Mouse (Mus musculus) thymus, postnatal 25 days (tissue): ENCODE data around the gene Aldh4a1.

Source experiments
- DNase-seq: peaks from one replicate; pipeline ENCODE4 v3.0.0; 2022

The Aldh4a1 gene

DNA sequence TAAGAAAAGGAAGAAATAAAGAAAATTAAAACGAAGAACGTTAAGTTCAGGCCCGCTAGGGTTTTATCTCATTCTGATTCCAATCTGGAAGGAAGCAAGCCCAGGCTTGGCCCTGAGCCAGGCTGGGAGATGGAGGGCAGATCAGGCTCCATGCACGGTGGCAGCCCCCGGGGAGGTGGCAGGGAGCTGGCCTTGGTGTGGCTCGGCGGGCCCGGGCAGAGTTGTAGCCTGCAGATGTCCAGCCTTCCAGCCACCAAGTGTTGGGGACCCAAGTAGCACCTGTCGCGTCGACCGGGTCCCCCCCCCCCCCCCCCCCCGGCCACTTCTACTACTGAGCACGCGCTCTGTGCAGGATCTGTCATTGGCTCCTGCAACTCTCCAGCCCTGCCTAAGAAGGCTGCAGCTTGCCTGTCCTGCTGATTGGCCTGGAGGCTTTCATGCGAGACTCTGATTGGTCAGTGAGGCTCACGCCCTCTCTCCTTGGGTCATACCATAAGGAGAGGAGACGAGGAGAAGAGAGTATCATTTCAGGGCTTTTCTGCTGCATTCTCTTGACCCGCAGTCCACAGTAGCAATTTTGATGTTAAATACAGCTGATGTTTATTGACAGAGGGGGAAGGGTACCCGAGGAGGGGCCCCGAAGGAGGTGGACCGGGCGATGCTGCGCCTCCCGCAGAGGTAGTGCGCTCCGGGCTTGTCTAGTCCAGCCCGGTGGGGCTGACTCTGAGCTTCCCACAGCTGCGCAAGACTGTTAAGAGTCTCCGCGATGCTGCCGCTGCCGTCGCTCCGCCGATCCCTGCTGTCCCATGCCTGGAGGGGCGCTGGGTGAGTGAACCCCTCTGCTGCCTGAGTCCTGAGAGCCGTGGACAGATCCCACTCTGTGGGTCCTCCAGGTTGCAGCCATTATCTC lies at the start of gene Aldh4a1:
Gene Aldh4a1 (plus strand): TSS at position 494 of the 910 bp plus-strand sequence.
- peak; percentile 85 for DNase-seq

DNA sequence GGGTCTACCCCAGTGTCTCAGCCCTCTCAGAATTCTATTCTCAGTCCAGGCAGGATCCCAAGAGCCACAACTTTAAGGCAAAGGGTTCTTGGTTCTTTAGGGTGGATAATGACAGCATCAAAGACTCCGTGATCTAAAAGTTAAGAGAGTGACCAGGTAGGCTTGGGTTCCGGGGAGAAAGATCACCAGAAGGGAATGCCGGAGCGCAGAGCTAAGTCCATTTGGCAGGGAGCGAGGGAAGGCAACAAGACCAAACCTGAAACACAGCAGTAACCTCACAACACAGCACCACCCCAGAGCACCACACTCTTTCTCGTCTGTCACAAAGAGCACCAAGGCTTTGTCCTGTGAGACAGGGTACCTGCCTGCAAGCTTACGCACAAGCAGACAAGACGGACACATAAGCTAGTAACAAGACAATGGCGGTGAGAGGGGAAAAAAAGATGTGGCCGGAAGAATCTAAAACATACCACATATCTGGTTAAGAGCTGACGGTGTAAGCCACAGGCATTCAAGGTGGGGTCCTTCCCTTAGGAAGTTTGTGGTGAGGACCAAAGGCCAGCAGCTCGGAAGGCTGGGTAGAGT lies 49.6 kb upstream of the Aldh4a1 start:
- no peak for DNase-seq

DNA sequence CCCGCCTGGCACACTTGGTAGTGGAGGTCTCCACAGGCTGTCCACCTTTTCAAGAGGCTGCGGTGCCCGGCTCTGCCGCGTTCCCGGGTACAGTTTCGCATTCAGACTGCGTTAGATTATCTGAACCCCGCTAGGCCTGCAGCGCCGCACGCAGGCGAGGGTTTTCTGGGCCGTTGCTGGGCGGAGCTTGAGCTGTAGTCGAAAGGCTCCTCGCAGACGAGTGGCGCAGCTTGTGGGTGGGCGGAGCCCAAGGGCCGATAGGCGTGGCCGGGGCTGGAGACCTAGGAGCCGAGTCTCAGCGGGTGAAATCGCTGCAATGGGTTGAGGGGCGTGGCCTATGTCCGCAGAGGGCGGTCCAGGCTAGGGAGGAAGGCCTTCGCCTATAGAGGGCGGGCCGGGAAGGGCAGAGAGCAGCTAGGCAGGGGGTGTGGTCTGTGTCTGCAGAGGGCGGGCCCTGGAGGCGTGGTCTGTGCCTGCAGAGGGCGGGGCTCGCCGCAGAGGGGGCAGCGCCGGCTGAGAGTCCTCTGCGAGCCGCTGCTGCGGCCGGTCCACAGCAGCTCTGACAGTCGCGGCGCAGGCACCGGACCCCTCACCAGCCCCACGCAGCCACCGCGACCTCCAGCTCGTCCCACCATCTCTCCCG lies 48.4 kb upstream of the Aldh4a1 start:
- DNase-seq = peak; percentile 99

DNA sequence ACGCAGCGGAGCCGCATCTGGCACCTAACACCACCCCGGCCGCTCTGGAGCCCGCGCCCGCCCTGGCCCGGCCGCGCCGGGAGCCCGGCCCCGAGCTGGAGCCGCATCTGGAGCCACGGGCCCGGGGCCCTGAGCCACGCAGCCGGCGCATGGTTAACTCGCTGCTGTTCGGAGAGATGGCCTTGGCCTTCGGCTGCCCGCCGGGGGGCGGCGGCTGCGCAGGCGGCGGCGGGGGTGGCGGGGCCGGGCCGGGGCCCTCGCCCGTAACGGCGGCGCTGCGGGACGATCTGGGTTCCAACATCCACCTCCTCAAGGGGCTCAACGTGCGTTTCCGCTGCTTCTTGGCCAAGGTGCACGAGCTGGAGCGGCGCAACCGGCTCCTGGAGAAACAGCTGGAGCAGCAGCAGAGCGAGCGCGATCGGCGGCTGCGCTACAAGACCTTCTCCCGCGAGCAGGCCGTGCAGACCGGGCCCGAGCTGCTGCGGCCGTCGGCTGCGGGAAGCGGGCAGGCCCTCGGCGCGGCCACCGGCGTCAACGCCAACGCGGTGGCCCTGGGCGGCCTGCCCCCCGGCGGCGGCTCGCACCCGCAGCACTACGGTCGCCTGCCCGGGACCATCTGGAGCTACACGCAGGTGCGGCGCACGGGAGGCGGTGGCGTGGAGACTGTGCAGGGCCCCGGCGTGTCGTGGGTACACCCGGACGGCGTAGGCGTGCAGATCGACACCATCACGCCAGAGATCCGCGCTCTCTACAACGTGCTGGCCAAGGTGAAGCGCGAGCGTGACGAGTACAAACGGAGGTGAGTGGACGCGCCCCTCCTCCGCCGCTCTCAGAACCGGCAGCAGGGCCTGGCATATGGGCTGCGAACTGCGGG lies 47.6 kb upstream of the Aldh4a1 start:
- peak; percentile 59 for DNase-seq

DNA sequence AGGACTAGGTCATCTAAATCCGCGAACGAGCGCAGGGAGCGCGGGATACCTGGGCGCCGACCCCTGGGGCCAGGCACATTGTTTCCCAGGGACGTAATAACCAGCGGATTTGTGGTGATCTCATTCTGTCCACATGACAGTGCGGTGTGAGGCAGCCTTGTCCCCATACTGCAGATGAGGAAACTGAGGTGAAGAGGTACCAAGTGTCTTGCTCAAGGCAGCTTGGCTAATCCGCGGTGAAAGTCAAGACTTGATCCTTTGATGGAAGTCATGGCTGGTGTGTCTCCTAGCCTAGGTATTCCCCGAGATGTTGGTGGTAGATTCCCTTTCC lies 47.0 kb upstream of the Aldh4a1 start:
- no peak for DNase-seq

DNA sequence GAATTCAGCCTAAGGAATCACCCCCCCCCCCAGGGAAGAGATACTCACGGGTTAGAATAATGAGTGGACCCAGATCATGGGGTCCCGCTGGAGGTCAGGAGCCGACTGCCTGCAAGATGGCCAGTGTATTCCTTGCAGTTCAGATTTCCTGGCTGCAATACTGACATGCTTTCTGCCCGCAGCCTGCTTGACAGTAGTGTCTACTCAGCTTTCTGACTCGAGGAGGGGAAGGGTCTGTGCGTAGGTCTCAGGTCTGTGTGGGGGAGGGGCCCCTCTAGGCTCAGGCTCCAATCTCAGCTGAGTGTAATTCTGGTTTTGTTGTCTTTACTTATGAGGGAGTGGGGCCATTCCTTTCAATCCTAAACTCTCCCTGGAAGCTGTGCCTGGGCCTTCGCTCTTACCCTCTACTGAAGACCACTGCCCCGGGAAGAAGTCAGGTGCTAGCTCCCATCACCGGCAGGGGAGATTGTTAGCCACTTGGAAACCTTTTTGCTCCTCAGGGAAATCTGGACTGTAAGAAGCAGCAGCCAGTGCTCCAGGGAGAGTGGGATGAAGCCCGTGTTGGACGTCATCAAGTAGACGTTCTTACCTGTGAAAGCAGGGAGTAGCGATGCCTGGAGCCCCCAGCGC lies 46.3 kb upstream of the Aldh4a1 start:
- no peak for DNase-seq

DNA sequence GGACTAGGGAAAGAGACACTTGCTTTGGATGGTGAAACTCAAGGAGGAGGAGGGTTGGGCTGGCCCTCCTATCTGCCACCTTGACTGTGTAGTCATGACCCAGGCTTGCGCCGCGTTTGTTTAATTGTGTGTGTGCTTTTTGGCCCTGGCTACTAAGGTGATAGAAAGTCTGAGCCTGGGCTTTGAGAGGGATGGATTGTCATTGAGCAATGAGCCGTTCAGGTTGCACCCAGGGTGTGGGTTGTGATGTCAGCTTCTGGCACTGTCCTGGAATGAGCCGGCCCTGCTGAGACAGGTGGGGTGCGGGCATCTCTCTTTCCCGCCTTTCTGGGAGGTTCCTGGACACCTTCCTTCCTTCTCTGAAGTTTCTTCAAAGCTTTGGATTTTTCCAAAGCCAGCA lies 45.7 kb upstream of the Aldh4a1 start:
- no peak for DNase-seq

DNA sequence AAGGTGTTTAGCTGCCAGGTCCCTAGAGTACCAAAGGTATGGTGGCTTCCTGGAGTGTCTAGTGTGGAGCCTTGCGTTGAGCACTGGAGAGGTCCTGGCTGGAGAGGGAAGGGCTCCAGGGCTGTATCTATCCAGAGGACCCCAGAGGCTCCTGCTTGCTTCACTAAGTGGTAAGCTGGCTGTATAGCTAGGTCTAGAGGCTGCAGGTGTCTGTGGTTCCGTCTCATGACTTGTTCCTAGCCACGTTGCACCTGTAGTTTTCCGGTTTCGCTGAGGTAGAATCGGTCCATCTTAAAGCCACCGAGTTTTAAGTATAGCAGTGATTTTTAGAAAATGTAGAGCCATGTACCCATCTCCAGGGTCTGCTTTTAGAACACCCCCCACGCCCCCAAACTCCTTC lies 44.3 kb upstream of the Aldh4a1 start:
- no peak for DNase-seq

DNA sequence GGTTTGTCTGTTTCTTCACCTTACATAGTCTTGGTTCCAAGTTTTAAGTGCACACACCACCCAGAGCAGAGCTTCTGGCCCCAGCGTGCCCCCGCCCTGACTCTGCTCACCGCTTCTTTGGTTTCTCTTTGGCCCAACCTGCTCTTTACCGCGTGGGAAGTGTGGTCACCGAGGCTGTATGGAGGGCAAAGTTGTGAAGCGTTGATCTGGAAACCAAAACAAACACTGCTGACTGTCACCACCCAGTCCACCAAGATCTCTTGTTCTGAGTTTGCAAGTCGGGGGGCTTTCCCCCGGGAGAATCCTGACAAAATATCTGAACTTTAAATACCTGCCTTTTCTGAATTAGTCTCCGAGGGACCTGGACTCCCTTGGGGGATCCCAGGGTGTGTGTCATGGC lies 43.7 kb upstream of the Aldh4a1 start:
- DNase-seq = no peak

DNA sequence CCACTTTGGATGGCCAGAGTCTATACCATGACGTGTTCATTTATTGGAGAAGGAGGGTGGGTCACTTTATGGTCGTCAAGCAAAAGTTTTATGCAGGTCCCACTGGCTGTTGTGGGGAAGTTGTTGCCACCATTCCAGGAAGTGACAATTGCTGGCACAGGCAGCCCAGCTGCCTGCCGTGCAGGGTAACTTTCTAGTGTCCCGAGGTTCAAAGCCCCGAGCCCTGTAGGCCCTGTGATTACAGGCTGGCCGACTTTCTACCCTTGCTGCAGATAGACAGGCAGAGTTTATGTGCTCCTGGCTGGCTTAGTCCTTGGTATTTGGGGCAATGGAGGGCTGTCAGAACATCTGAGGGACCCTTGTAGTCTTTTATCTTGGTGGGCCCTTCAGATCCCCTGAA lies 43.2 kb upstream of the Aldh4a1 start:
- no peak for DNase-seq

DNA sequence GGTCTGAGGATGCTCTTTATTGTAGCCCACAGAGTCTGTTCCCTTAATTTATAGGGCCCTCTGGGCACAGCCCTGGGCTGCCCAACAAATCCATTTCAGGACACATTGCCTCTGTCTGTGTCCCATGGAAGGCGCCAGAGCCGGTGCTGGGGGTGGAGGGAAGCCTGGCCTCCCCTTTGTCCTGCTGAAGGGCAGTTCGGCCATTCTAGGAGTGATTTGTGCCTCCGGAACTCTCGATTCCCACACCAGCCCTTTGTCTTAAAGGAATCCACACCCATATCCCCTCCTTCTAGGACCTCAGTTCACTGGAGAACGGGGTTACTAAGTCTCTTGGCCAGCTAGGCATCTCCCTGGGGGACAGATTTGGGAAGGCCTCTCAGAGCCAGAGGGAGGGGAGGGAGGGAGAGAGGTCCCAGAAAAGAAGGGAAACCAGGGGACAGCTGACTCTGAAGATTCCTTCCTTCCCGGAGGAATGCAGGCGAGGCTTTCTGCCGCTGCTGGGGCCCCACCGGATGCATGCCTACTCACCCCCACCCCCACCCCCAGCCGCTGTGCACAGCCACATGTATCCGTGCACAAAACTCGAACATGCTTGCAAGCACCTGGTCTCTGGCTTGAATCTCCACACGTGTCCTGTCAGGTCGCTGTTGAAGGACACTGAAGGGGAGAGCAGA lies 41.9 kb upstream of the Aldh4a1 start:
- no peak for DNase-seq

DNA sequence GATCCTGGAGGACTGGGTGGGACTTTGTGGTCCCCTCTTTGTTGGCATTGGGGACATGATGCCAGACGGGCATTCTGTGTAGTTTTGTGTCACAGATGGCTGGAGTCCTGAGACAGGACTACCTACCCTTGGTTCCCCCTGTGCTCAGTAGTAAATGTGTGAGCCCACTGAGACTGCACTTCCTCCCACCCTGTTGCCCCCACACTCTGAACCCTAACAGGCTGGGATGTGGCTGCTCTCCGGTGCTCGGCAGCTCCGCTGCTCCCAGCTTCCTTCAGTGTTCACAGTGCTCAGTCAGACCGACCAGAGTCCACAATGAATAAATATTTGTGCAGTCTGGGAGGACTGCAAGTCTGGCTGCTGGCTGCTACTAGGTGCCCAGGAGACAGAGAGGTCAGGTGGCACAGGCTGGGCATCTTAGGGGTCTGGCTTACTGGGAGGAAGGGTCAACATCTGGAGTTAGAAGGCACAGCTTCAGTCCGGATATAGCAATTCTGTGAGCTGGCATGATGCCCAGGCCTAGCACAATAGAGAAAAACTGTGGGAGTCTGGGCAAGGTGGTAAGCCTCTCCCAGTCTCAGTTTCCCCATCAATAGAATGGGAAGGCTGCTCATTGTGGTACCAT lies 41.1 kb upstream of the Aldh4a1 start:
- no peak for DNase-seq

DNA sequence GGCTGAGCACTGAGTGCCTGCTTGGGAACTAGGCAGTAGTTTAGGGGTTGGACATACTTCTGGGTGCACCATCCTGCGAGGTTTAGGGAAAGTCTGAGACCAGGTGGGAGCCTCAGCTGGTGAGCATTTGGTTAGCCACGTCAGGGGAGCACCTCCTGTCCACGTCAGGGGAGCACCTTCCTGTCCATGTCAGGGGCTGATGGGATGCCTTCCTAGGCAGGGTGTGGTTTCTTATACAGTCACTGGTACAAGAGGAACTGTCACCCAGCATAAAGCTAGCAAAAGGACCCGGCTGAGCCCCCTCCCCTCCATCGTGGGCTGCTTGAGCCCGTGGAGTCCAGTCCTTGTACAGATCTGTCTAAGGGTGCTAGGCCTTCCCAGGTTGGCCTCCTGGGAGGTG lies 40.3 kb upstream of the Aldh4a1 start:
- DNase-seq = no peak

DNA sequence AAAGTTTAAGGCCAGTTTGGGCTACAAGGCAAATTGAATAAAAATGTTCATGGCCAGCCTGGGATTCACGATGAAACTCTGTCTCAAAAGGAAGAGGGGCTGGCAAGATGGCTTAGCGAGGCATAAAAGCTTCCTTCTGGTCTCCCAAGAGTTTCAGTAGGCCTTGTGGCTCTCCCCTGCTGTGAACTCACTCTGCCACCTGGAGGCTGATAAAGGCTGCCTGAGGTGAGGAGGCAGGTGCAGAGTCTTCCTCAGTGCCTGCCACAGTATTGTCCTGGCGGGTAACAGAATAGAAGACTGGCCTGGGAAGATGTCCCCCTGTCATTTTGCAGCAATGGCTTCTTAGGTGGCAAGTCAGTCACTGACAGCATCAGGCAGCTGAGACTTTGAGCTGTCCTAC lies 39.8 kb upstream of the Aldh4a1 start:
- DNase-seq = no peak

DNA sequence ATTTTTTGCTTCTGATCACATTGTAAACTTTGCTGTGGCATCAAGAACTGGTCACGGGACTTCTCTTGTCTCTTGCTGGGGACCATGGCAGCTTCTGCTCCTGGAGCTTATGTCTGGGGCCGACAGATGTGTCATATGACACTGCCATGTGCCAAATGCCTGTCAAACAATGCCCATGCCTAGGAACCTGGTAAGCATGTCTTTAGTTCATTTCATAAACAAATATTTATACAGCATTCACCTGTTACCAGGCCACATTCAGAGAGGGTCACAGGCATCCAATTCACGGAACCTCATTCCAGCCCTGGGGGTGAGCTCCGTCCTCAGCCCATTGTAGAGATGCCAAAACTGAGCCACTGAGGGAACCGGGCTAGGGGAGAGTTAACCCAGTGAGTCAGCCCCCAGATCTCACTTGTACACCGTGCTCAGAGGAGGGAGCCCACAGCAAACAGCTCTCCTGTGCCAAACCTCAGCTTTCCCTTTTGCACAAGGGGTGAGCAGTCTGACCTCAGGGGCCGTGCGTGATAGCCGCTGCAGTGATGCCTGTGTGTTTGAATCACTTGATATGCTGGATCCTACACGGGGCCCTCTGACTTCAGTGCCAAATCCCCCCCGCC lies 38.9 kb upstream of the Aldh4a1 start:
- DNase-seq = no peak

DNA sequence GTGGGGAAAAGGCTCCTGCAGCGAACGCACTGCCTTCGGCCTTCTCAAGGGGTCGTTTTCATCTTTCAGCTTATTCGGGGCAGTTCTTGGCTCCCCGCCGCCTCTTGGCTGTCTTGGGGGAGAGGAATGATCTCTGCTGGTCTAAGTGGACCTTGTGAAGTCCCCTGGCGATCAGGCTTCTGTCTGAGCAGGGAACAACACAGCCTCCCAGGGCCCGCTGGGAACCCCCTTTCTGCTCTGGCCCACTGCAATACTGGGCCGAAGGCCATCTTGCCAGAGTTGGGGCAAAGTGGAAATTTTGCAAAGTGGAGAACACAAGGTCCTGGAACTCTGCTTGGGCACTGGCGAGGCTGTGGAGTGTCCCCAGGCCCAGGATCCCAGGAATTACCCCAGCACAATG lies 38.0 kb upstream of the Aldh4a1 start:
- no peak for DNase-seq

DNA sequence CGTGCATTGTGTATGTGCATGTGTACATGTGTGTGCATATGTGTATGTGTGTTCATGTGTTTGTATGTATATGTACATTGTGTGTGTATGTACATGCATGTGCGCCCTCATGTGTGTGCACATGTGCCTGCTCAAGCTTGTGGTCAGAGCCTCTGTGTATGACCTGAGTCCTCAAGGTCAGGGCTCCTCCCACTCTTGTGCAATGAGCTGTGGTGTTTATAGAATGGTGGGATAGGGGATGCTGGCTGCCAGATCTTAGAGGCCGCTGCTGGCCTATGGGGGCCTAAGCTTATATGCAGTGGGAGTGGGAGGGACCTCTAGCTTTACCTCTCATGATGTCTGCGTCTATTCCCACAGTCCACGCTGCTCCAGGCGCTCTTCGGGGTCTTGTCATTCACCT lies 37.0 kb upstream of the Aldh4a1 start:
- DNase-seq = no peak

DNA sequence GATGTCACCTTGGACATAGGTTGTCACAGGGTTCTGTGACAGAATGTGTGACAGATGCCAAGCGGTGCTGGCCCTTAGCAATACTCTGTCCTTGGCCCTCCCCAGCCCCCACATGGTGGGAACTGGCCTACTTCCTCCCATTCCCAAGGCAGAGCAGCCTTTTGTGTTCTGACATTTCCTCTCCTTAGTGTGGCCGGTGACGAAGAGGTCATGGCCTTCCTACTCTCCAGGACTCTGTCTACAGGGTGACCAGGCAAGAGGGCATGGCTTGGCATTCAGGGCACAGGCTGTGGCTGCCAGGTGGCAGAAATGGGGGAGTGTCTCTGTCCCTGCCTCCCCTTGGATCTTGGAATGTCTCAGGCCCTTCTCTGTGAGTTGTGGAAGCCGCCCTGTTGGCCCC lies 35.3 kb upstream of the Aldh4a1 start:
- no peak for DNase-seq

DNA sequence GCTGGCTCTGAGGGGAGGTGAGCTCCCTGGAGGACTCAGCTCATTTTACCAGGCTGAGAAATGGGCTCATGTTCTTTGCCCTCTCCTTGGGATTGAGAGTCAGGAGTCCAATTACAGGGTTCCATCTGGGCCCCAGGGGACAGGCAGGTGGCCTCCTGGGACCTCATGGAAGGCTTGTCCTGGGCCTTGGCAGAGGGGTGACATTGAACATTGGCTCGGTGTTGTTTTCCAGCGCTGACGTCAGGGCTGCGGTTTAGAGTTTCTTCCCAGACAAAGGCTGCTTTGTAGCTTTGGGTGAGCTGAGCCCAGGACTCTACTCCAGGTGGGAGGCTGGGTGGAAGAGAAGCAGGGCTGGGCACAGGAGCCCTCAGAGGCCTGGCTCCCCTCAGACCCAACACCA lies 34.9 kb upstream of the Aldh4a1 start:
- no peak for DNase-seq

DNA sequence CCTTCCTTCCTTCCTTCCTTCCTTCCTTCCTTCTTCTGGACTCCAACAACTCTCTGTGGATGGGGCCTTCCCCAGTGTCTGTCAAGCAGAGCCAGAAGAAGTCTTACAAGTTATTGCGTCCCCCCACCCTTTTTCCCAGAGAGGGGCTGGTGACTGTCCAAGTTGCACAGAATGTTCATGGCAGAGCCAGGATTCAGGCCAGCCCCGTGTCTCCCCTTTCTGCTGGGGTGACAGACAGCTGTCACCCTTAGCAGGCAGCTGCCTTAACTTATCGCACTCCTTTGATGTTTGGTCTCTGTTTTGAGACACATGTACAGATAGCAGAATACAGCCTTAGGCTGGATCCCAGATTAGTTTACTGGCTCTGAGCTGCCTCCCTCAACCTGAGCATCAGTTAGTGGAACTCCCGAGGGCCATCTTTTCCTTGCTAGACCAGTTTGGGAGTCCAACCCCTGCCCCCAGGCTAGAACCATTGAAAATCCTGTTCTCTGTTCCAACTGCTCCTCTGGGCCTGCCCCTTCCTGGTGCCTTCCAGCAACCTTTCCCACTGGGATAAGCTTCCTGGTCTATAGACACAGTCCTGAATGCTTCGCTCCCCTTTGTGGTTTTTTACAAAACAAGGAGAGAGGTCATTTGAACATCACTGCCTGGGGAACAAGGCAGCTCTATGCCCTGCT lies 33.2 kb upstream of the Aldh4a1 start:
- no peak for DNase-seq

DNA sequence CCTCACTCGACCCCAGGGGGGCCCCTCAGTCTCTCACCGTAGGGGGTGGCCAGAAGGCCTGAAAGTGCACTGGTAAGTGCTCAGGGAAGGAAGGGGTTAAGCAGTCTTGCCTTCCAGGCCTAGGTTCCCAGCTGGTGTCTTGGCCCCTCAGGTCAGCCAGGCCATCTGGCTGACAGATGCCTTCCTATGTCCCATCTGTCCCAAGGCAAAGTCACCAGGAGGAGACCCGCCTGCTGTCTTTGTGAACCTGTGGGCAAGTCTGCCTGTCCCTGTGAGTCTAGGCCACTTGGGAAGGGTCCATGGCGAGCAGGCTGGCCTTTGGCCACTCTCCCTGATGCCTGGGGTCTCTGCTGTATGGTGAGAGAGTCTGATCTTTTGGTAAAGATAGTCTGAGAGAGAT lies 32.2 kb upstream of the Aldh4a1 start:
- no peak for DNase-seq
